Mouse (Mus musculus): ENCODE measurements around the gene Lzts2. TPM values are rescaled to one million over a fixed set of nuclear protein-coding genes. Genes with fewer than 3 reads are reported as not detected.

Gene Lzts2
- 54.3 and 71.9 TPM in 2 replicates for polyA plus RNA-seq (2012; rRNA removed)

GRCm38 (mm10) chr19:45014335-45014971, at the start of gene Lzts2:
TSS of gene Lzts2 (plus strand) at chr19:45014414.
- no peak for DNase-seq (ENCODE audit: low spot score)

GRCm38 (mm10) chr19:44965978-44966377, 48.2 kb upstream of the Lzts2 start:
- DNase-seq (ENCODE audit: low spot score), result no peak

- no peak for DNase-seq (ENCODE audit: low spot score)
Observed at GRCm38 (mm10) chr19:44968329-44968728, 45.9 kb upstream of the Lzts2 start.

- DNase-seq (ENCODE audit: low spot score), result no peak
Observed at GRCm38 (mm10) chr19:44976636-44977035, 37.6 kb upstream of the Lzts2 start.

- DNase-seq (ENCODE audit: low spot score), result no peak
Observed at GRCm38 (mm10) chr19:44977148-44977547, 37.1 kb upstream of the Lzts2 start.

GRCm38 (mm10) chr19:44980787-44981186, 33.4 kb upstream of the Lzts2 start:
- DNase-seq (ENCODE audit: low spot score), result no peak

- no peak for DNase-seq (ENCODE audit: low spot score)
Observed at GRCm38 (mm10) chr19:44982477-44983115, 31.6 kb upstream of the Lzts2 start.

- DNase-seq (ENCODE audit: low spot score), result no peak
Observed at GRCm38 (mm10) chr19:44983366-44983765, 30.8 kb upstream of the Lzts2 start.

- DNase-seq (ENCODE audit: low spot score), result no peak
Observed at GRCm38 (mm10) chr19:44984420-44984819, 29.8 kb upstream of the Lzts2 start.

GRCm38 (mm10) chr19:44985159-44985988, 28.8 kb upstream of the Lzts2 start:
- DNase-seq (ENCODE audit: low spot score), result no peak

GRCm38 (mm10) chr19:44987004-44987403, 27.2 kb upstream of the Lzts2 start:
- DNase-seq (ENCODE audit: low spot score), result no peak

- DNase-seq (ENCODE audit: low spot score), result no peak
Observed at GRCm38 (mm10) chr19:44987851-44988250, 26.4 kb upstream of the Lzts2 start.

- no peak for DNase-seq (ENCODE audit: low spot score)
Observed at GRCm38 (mm10) chr19:44988321-44988720, 25.9 kb upstream of the Lzts2 start.

- DNase-seq (ENCODE audit: low spot score), result no peak
Observed at GRCm38 (mm10) chr19:44988831-44989566, 25.2 kb upstream of the Lzts2 start, which contains the start of gene Sema4g. TSS of gene Sema4g (plus strand) at chr19:44989101.

GRCm38 (mm10) chr19:44989567-44990495, 24.4 kb upstream of the Lzts2 start:
- no peak for DNase-seq (ENCODE audit: low spot score)

- no peak for DNase-seq (ENCODE audit: low spot score)
Observed at GRCm38 (mm10) chr19:44991031-44991430, 23.2 kb upstream of the Lzts2 start.

- DNase-seq (ENCODE audit: low spot score), result no peak
Observed at GRCm38 (mm10) chr19:44992246-44992645, 22.0 kb upstream of the Lzts2 start.

GRCm38 (mm10) chr19:44992712-44993111, 21.5 kb upstream of the Lzts2 start:
- no peak for DNase-seq (ENCODE audit: low spot score)

GRCm38 (mm10) chr19:44997786-44998185, 16.4 kb upstream of the Lzts2 start:
- DNase-seq (ENCODE audit: low spot score), result peak; percentile 18

- DNase-seq (ENCODE audit: low spot score), result no peak
Observed at GRCm38 (mm10) chr19:44999647-45000046, 14.6 kb upstream of the Lzts2 start.

GRCm38 (mm10) chr19:45002301-45002700, 11.9 kb upstream of the Lzts2 start:
- DNase-seq (ENCODE audit: low spot score), result no peak

Measured in urinary bladder, adult 2 months (tissue).